In the genomic region with DNA sequence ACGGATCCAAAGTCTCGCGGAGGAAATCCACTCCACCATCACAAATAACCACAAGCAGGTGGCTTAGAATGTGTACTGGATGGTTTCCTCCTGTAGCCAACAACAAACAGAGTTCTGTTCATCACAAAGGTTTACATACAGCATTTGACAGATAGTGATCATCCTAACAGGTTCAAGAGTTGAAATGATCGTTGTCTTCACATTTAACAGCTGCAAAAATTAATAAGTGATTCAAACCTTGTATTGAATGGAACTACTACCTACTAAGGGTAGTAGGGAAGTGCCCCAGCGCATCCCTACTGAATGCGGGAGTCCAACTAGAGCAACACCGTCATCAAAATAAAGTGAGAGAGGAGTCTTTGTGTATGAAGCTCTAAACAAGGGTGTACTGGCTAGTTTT, we compare ENCODE assay signal across 8 mouse cellular contexts. TPM values are rescaled to one million over a fixed set of nuclear protein-coding genes. Genes with fewer than 3 reads are reported as not detected.
DNase-seq lines count a peak whose midpoint lies in the region; ATAC-seq and TF ChIP-seq lines count a peak whose summit lies in the region.

A gene (minus strand): TSS at position 101 of the 400 bp plus-strand sequence.

- ATAC-seq in intestine, embryonic 14.5 days (replicated peaks; ENCODE audit: low FRiP score, low TSS enrichment, low read depth) = no peak
- ATAC-seq in megakaryocyte-erythroid progenitor cell, adult 5-6 weeks (replicated peaks; ENCODE audit: low FRiP score, low TSS enrichment, poor library complexity, severe bottlenecking) = no peak

- no peak for TF ChIP-seq CTCF in kidney, adult 2 months (conservative IDR thresholded peaks at IDR 0.05; ENCODE audit: insufficient read depth, insufficient read length, low read depth, low read length)

- WGBS in kidney, adult 2 months = 89% methylated on average over 7 of the region's 7 CpGs
- WGBS in intestine, embryonic 14.5 days = 91% methylated on average over 7 of the region's 7 CpGs

- H3K4me1 ChIP-seq in kidney, adult 2 months (ENCODE audit: control insufficient read depth, insufficient read depth, low read length) = peaks cover 10% of the 10 kb centered on the region
- peaks cover 20% of the 10 kb centered on the region for H3K4me1 ChIP-seq in intestine, embryonic 14.5 days (replicated peaks; ENCODE audit: control insufficient read depth, insufficient read depth, low read length)

- H3K4me2 ChIP-seq in intestine, embryonic 14.5 days (ENCODE audit: low read length) = peak within 1 kb of the TSS; percentile 34

- peak within 1 kb of the TSS; percentile 71 for H3K27ac ChIP-seq in kidney, adult 2 months (ENCODE audit: insufficient read depth, low read depth, low read length)
- H3K27ac ChIP-seq in intestine, embryonic 14.5 days (ENCODE audit: low read depth) = peak within 1 kb of the TSS; percentile 92

- H3K9ac ChIP-seq in intestine, embryonic 14.5 days (ENCODE audit: low read length) = peak within 1 kb of the TSS; percentile 99

- H3K9me3 ChIP-seq in intestine, embryonic 14.5 days (ENCODE audit: control insufficient read depth, low read length) = no peaks in the 10 kb centered on the region

- peak within 1 kb of the TSS; percentile 95 for H3K4me3 ChIP-seq in kidney, adult 2 months (ENCODE audit: insufficient read depth, low read depth, low read length)
- H3K4me3 ChIP-seq in intestine, embryonic 14.5 days (ENCODE audit: low read depth, low read length) = peak within 1 kb of the TSS; percentile 94

- TF ChIP-seq POLR2A in kidney, adult 2 months (IDR thresholded peaks at IDR 0.05; ENCODE audit: low read depth, low read length) = no peak

- no peak for DNase-seq in kidney, adult 2 months
- no peak for DNase-seq in kidney, adult 11 months
- no peak for DNase-seq in adrenal gland, postnatal 14 days
- DNase-seq in gastrocnemius, postnatal 10 days = no peak
- peak; percentile 4 for DNase-seq in intestine, embryonic 14.5 days (ENCODE audit: low spot score)
- no peak for DNase-seq in Muller cell, postnatal 12 days (ENCODE audit: inconsistent ontology term)
- DNase-seq in urinary bladder, adult 18-20 months (ENCODE audit: low spot score in 2 of 2) = no peak

- no peaks in the 10 kb centered on the region for H3K27me3 ChIP-seq in kidney, adult 2 months (replicated peaks; ENCODE audit: control insufficient read depth, insufficient read depth, low read length)
- H3K27me3 ChIP-seq in intestine, embryonic 14.5 days (replicated peaks; ENCODE audit: control insufficient read depth, insufficient read depth, low read length) = no peaks in the 10 kb centered on the region

- peaks cover 1% of the 10 kb centered on the region for H3K36me3 ChIP-seq in kidney, adult 2 months (ENCODE audit: control insufficient read depth, insufficient read depth, low read length)
- peaks cover 18% of the 10 kb centered on the region for H3K36me3 ChIP-seq in intestine, embryonic 14.5 days (ENCODE audit: control insufficient read depth, insufficient read depth, low read length)

RNA-seq across cellular contexts. Expression of the gene that starts here (rescaled TPM):
- polyA plus RNA-seq in kidney, adult 2 months (2012; rRNA removed) = 5.0 and 10.5 TPM in 2 replicates
- 251 and 264 TPM in 2 replicates for total RNA-seq in adrenal gland, postnatal 14 days (2021)
- total RNA-seq in gastrocnemius, postnatal 10 days (2021) = 100 to 1,000 TPM; 152 to 153 TPM
- 716 and 762 TPM in 2 replicates for polyA plus RNA-seq in intestine, embryonic 14.5 days (2014; fragmentation: Nextera tagmentation; extraction: Ambion mirVana)
- total RNA-seq in megakaryocyte-erythroid progenitor cell, adult 5-6 weeks (2014; fragmentation: Nextera tagmentation) = 341 and 370 TPM in 2 replicates
- total RNA-seq in megakaryocyte-erythroid progenitor cell, adult 5-6 weeks (2017) = 614 and 656 TPM in 2 replicates

Comparison
In these comparisons a context has a peak if more than half of its experiments do, and no peak if none do; other contexts are left out.
1. RNA of the gene that starts here (polyA plus RNA-seq): 716 to 762 TPM in intestine, embryonic 14.5 days; 5.0 to 10.5 TPM in kidney, adult 2 months; every median in the first group is over 10 times any median in the second.